ENCODE assay signal across 9 mouse cellular contexts in genomic region chr12:55388478-55388877, GRCm38 (mm10). TPM values are rescaled to one million over a fixed set of nuclear protein-coding genes. Genes with fewer than 3 reads are reported as not detected.
A peak's percentile ranks its signal among the peaks of the same experiment; 100 is the strongest.
DNase-seq lines count a peak whose midpoint lies in the region; ATAC-seq and TF ChIP-seq lines count a peak whose summit lies in the region.
"Had no signal": no experiment of that assay in that cellular context is flagged by ENCODE, and none has a peak within 500 bp of the region (broad histone marks: within the 10 kb centered on the region; RNA-seq: fewer than 3 reads in every experiment).

No protein-coding gene starts in this region.

- no peaks in the 10 kb centered on the region for H3K36me3 ChIP-seq in midbrain, postnatal 0 days (ENCODE audit: insufficient read depth, low read length)
- H3K36me3 ChIP-seq: limb, embryonic 12.5 days had no signal

- TF ChIP-seq CTCF in midbrain, postnatal 0 days (IDR thresholded peaks at IDR 0.05), result peak; percentile 61

- H3K4me2 ChIP-seq in midbrain, postnatal 0 days (ENCODE audit: low read depth, low read length, poor library complexity, severe bottlenecking), result no peak overlapping the region
- H3K4me2 ChIP-seq: limb, embryonic 12.5 days had no signal

- H3K9me3 ChIP-seq in midbrain, postnatal 0 days (ENCODE audit: low read length), result no peaks in the 10 kb centered on the region
- H3K9me3 ChIP-seq: limb, embryonic 12.5 days had no signal

- H3K27me3 ChIP-seq in midbrain, postnatal 0 days (ENCODE audit: insufficient read depth, low read length), result no peaks in the 10 kb centered on the region
- H3K27me3 ChIP-seq: limb, embryonic 12.5 days had no signal

- H3K27ac ChIP-seq in midbrain, postnatal 0 days (ENCODE audit: low read depth, low read length), result no peak overlapping the region
- H3K27ac ChIP-seq: limb, embryonic 12.5 days had no signal

- no peak overlapping the region for H3K9ac ChIP-seq in midbrain, postnatal 0 days (replicated peaks; ENCODE audit: low read length, poor library complexity, severe bottlenecking)
- H3K9ac ChIP-seq: limb, embryonic 12.5 days had no signal

- ATAC-seq in midbrain, postnatal 0 days (ENCODE audit: low FRiP score), result peak; percentile 27; the same call in 1 of the 2 replicates

- H3K4me3 ChIP-seq in midbrain, postnatal 0 days (ENCODE audit: low read depth, low read length), result no peak overlapping the region
- H3K4me3 ChIP-seq: limb, embryonic 12.5 days had no signal

- WGBS in midbrain, postnatal 0 days, result 63% methylated on average over 6 of the region's 6 CpGs

- peak; percentile 59 for DNase-seq in left cerebral cortex, postnatal 4 days
- DNase-seq in left cerebral cortex, postnatal 25 days (ENCODE audit: low spot score in 2 of 2), result no peak
- DNase-seq in MN1 (ENCODE audit: low spot score), result peak; percentile 50
- DNase-seq in gastrocnemius, postnatal 14 days, result peak; percentile 56
- DNase-seq in kidney, postnatal 14 days, result peak; percentile 63
- peak; percentile 62 for DNase-seq in midbrain, postnatal 0 days (ENCODE audit: low spot score)
- DNase-seq in thymus, postnatal 36 days, result peak; percentile 92 to 93
- DNase-seq in c-Kit-positive CD71-positive TER-119-positive erythroid progenitor cells, embryonic 14.5 days (ENCODE audit: low spot score), result no peak

- no peaks in the 10 kb centered on the region for H3K4me1 ChIP-seq in midbrain, postnatal 0 days (ENCODE audit: insufficient read depth, low read length)

- intact Hi-C loops in left cerebral cortex, postnatal 4 days (cut with DNase I), result no loop called here
- intact Hi-C loops in left cerebral cortex, postnatal 25 days (cut with DNase I), result no loop called here
- intact Hi-C loops in gastrocnemius, postnatal 14 days (cut with DNase I; ENCODE audit: low total_unique reads), result no loop called here

RNA-seq across cellular contexts. Expression of gene Psma6, which starts 4.5 kb away (rescaled TPM):
- 100 to 1,000 TPM; 173 to 183 TPM for total RNA-seq in left cerebral cortex, postnatal 4 days (2021)
- 100 to 1,000 TPM; 144 to 145 TPM for total RNA-seq in left cerebral cortex, postnatal 25 days (2021)
- total RNA-seq in gastrocnemius, postnatal 14 days (2021), result 100 to 1,000 TPM; 183 to 185 TPM
- 91.1 and 102 TPM in 2 replicates for total RNA-seq in midbrain, postnatal 0 days (2014; rRNA removed)
- 422 and 424 TPM in 2 replicates for polyA plus RNA-seq in midbrain, postnatal 0 days (2015; fragmentation: Nextera tagmentation; extraction: Ambion mirVana)

Comparison
In these comparisons a context has a peak if more than half of its experiments do, and no peak if none do; other contexts are left out.
1. DNase-seq: peak in left cerebral cortex, postnatal 4 days (single experiment), MN1 (single experiment), gastrocnemius, postnatal 14 days (single experiment), kidney, postnatal 14 days (single experiment), midbrain, postnatal 0 days (single experiment) and thymus, postnatal 36 days (2 of 2); none in left cerebral cortex, postnatal 25 days (0 of 2) and c-Kit-positive CD71-positive TER-119-positive erythroid progenitor cells, embryonic 14.5 days (single experiment).